Mouse (Mus musculus): ENCODE results near the gene Gpx4.

DNA sequence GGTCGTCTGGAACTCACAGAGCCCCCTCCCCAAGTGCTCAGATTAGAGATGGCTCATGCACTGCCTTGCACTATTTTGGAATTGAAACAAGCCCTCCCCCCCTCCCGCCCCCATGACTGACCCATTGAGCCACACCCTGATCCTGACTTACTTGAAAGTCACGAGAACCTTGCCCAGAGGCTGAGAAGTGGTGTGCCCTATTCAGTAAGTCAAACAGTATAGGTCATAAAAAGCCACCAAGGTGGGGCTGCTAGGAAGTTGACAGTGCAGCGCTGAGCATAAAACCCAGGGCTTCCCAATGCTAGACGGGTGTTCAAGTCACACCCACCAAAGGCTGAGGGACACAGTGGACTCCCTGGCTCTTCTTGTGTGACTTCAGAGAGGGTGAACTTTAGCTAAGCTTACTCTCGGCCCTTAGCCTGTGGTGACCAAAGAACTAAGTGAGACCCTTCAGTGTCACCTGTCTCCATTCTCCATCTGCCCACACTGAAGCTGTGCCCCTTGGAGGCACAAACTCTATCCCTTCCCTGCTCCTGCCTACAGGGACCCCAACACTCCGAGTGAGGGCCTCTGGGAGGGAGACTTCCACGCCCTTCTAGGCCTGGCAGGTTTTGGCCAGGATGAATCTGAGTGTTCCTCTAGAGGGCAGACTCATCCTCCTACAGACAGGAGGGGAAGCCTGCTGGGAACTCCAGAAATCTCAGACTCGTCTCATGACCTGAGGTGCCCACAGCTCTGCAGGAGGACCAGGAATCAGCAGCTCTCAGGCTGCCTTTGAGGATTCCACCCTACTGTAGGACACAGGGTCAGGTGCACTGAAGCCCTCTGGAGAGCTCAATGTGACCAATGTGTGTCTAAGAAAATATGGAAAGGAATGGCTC is 13.2 kb upstream of the Gpx4 start:
- TF ChIP-seq POLR2A (IDR thresholded peaks at IDR 0.05; ENCODE audit: insufficient read depth, low read depth, low read length) = no peak
- TF ChIP-seq CTCF (IDR thresholded peaks at IDR 0.05; ENCODE audit: insufficient read depth, low read depth, low read length) = no peak

Data from olfactory bulb, adult 2 months (tissue).